Comparison of ENCODE assay signal across 1 mouse cellular context in genomic region chr10:62340095-62340731, GRCm38 (mm10).
TF ChIP-seq lines count a peak whose summit lies in the region.

No protein-coding gene starts in this region.

TF ChIP-seq in CH12.LX, 34 proteins besides CTCF, POLR2A, EP300 and RAD21 (continued from another document):
- TF ChIP-seq SIN3A (IDR thresholded peaks at IDR 0.05; ENCODE audit: low read length) (peak; percentile 81), CHD2 (IDR thresholded peaks at IDR 0.05; ENCODE audit: low read length) (peak; percentile 26), ZMIZ1 (IDR thresholded peaks at IDR 0.05; ENCODE audit: low read depth, low read length) (peak; percentile 77), ZKSCAN1 (IDR thresholded peaks at IDR 0.05; ENCODE audit: borderline replicate concordance, low read depth, low read length) (no peak), MAZ (IDR thresholded peaks at IDR 0.05; ENCODE audit: low read depth, low read length) (peak; percentile 87; the same call in 1 of the 2 replicates), MYC (IDR thresholded peaks at IDR 0.05; ENCODE audit: low read depth, low read length) (peak; percentile 23; the same call in 1 of the 2 replicates)
